Comparison of ENCODE assay signal across 35 mouse cellular contexts in genomic region chr10:117568138-117568387, GRCm38 (mm10).
"Had no signal": no experiment of that assay in that cellular context is flagged by ENCODE, and none has a peak within 500 bp of the region (broad histone marks: within the 10 kb centered on the region; RNA-seq: fewer than 3 reads in every experiment).

No protein-coding gene starts in this region.

- H3K9ac ChIP-seq: heart, embryonic 12.5 days; heart, embryonic 13.5 days; heart, embryonic 15.5 days; hindbrain, embryonic 12.5 days; hindbrain, embryonic 13.5 days; hindbrain, embryonic 14.5 days; hindbrain, embryonic 15.5 days; intestine, embryonic 15.5 days; kidney, embryonic 15.5 days had no signal

- H3K27ac ChIP-seq: heart, embryonic 10.5 days; heart, embryonic 13.5 days; heart, embryonic 15.5 days; hindbrain, embryonic 10.5 days; hindbrain, embryonic 12.5 days; hindbrain, embryonic 13.5 days; hindbrain, embryonic 14.5 days; hindbrain, embryonic 15.5 days; hindbrain, postnatal 0 days; intestine, embryonic 15.5 days; kidney, embryonic 15.5 days; kidney, postnatal 0 days; layer of hippocampus, adult 2 months had no signal

- H3K9me3 ChIP-seq: heart, embryonic 10.5 days; heart, embryonic 15.5 days; hindbrain, embryonic 12.5 days; hindbrain, embryonic 13.5 days; hindbrain, embryonic 15.5 days; intestine, embryonic 15.5 days; kidney, embryonic 15.5 days had no signal

- H3K27me3 ChIP-seq: intestine, embryonic 15.5 days had no signal

- ATAC-seq: hindbrain, embryonic 16.5 days; hindbrain, postnatal 0 days; inflammation-experienced regulatory T-cells, adult 6 months; intestine, embryonic 15.5 days; intestine, embryonic 16.5 days; intestine, postnatal 0 days had no signal

- DNase-seq: heart, postnatal 10 days; heart, postnatal 14 days; heart, postnatal 36 days; heart, postnatal 4 days; kidney, adult 11 months; kidney, adult 18-20 months; kidney, adult 2 months; kidney, adult 8-10 months; kidney, adult 9 months; kidney, postnatal 10 days; kidney, postnatal 14 days; kidney, postnatal 25 days; kidney, postnatal 36 days; kidney, postnatal 4 days; layer of hippocampus, adult 9-11 months; layer of hippocampus, postnatal 36 days had no signal

- H3K4me2 ChIP-seq: heart, embryonic 11.5 days; heart, embryonic 12.5 days; heart, embryonic 13.5 days; heart, embryonic 15.5 days; hindbrain, embryonic 12.5 days; hindbrain, embryonic 13.5 days; hindbrain, embryonic 14.5 days; hindbrain, embryonic 15.5 days; intestine, embryonic 15.5 days; kidney, embryonic 15.5 days had no signal

- H3K4me1 ChIP-seq: intestine, embryonic 15.5 days had no signal

- H3K36me3 ChIP-seq: heart, embryonic 10.5 days; heart, embryonic 12.5 days; heart, embryonic 13.5 days; heart, embryonic 15.5 days; hindbrain, embryonic 10.5 days; hindbrain, embryonic 12.5 days; hindbrain, embryonic 13.5 days; hindbrain, embryonic 15.5 days; intestine, embryonic 15.5 days; kidney, embryonic 15.5 days had no signal

- H3K4me3 ChIP-seq: heart, embryonic 10.5 days; heart, embryonic 12.5 days; heart, embryonic 13.5 days; heart, embryonic 15.5 days; hindbrain, embryonic 10.5 days; hindbrain, embryonic 12.5 days; hindbrain, embryonic 13.5 days; hindbrain, embryonic 15.5 days; intestine, embryonic 15.5 days; kidney, embryonic 15.5 days; layer of hippocampus, adult 2 months had no signal
